Mouse (Mus musculus): ENCODE measurements at regions not wholly inside any gene's neighbourhood (a gene's known extent, or its start where the extent isn't known, plus 50 kb on each side); places are given as distances from the start of the nearest gene placed in this dataset.

DNA sequence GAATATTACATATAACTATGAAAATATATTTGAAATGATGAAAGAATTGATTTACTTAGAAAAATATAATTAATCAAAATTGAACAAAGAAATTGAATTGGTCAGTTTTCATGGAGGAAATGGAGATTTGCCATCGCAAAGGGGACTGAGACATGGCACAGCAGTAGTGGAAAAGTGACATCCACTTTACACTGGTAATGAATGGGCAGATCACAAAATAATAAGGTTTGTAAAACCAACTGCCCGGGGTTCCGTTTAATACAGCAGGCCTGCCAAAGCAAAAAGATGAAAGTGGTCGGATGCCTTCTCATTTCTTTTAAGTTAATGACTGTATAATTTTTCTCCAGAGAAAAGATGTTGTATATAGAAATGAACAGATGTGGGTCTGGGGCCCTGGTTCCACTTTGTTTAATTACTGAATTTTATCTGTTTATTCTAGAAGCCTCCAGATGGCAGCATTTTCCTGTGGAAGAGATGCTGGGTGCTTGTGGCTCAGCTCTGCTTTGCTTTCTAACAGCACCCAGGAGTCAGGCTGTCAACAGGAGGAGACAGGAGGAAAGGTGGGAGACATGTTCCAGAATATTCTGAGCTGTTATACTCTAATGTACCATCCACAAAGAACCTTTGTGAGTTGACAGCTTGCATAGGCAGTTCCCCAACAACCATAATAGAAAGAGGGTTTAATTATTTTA is 75.6 kb upstream of the Fbxl17 start:
- Histone ChIP-seq H3K4me3 (ENCODE audit: insufficient read depth, poor library complexity, severe bottlenecking) (no peak overlapping the region), H3K79me3 (ENCODE audit: low read depth) (no peaks in the 10 kb centered on the region), H3K79me2 (ENCODE audit: control insufficient read depth, insufficient read depth) (no peaks in the 10 kb centered on the region), H3K36me3 (ENCODE audit: control insufficient read depth, insufficient read depth) (no peaks in the 10 kb centered on the region), H3K27me3 (ENCODE audit: control insufficient read depth, insufficient read depth, insufficient read length) (no peaks in the 10 kb centered on the region), H3ac (ENCODE audit: control insufficient read depth, insufficient read length, low read depth) (no peak overlapping the region)
- TF ChIP-seq CEBPB (IDR thresholded peaks at IDR 0.05; ENCODE audit: low read depth) (no peak), FOSL1 (IDR thresholded peaks at IDR 0.05; ENCODE audit: insufficient read depth, low read length, poor library complexity, severe bottlenecking) (no peak), MAX (IDR thresholded peaks at IDR 0.05) (no peak), MYOG (IDR thresholded peaks at IDR 0.05; ENCODE audit: control insufficient read depth, extremely low read depth, insufficient read length) (no peak), USF1 (IDR thresholded peaks at IDR 0.05; ENCODE audit: low read depth) (no peak), CTCF (IDR thresholded peaks at IDR 0.05; ENCODE audit: control insufficient read depth, insufficient read depth, insufficient read length) (no peak), MYOD1 (IDR thresholded peaks at IDR 0.05; ENCODE audit: control insufficient read depth, insufficient read length, low read depth) (no peak)

DNA sequence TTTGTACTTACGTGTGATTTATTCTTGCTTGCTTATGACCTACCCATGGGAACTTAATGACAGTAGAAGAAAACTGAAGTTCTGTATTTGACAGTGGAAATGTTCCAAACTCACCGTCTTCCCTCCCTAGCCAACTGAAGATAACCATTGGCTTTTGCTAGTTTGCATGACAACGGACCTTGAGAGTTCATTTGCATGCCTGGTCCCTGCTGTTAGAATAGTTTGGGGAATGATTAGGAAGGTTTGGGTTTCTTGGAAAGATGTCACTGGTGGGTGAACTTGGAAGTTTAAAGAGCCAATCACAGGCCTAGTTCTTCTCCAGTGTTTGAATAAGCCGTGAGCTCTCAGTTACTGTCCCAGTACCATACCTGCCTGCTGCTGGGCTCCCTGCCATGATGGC is 83.1 kb upstream of the Fbxl17 start:
- Histone ChIP-seq H3K36me3 (ENCODE audit: control insufficient read depth, insufficient read depth) (no peaks in the 10 kb centered on the region), H3K79me2 (ENCODE audit: control insufficient read depth, insufficient read depth) (no peaks in the 10 kb centered on the region), H3ac (ENCODE audit: control insufficient read depth, insufficient read length, low read depth) (no peak overlapping the region), H3K79me3 (ENCODE audit: low read depth) (no peaks in the 10 kb centered on the region), H3K27me3 (ENCODE audit: control insufficient read depth, insufficient read depth, insufficient read length) (no peaks in the 10 kb centered on the region), H3K4me3 (ENCODE audit: insufficient read depth, poor library complexity, severe bottlenecking) (no peak overlapping the region)
- TF ChIP-seq CTCF (IDR thresholded peaks at IDR 0.05; ENCODE audit: control insufficient read depth, insufficient read depth, insufficient read length) (no peak), MYOG (IDR thresholded peaks at IDR 0.05; ENCODE audit: control insufficient read depth, extremely low read depth, insufficient read length) (no peak), USF1 (IDR thresholded peaks at IDR 0.05; ENCODE audit: low read depth) (no peak), MYOD1 (IDR thresholded peaks at IDR 0.05; ENCODE audit: control insufficient read depth, insufficient read length, low read depth) (no peak), FOSL1 (IDR thresholded peaks at IDR 0.05; ENCODE audit: insufficient read depth, low read length, poor library complexity, severe bottlenecking) (no peak), MAX (IDR thresholded peaks at IDR 0.05) (no peak), CEBPB (IDR thresholded peaks at IDR 0.05; ENCODE audit: low read depth) (no peak)

- H3ac ChIP-seq (ENCODE audit: control insufficient read depth, insufficient read length, low read depth), result no peak overlapping the region
- H3K79me3 ChIP-seq (ENCODE audit: low read depth), result no peaks in the 10 kb centered on the region
- H3K36me3 ChIP-seq (ENCODE audit: control insufficient read depth, insufficient read depth), result no peaks in the 10 kb centered on the region
- TF ChIP-seq MYOD1 (IDR thresholded peaks at IDR 0.05; ENCODE audit: control insufficient read depth, insufficient read length, low read depth) (no peak), MYOG (IDR thresholded peaks at IDR 0.05; ENCODE audit: control insufficient read depth, extremely low read depth, insufficient read length) (no peak), CEBPB (IDR thresholded peaks at IDR 0.05; ENCODE audit: low read depth) (no peak), FOSL1 (IDR thresholded peaks at IDR 0.05; ENCODE audit: insufficient read depth, low read length, poor library complexity, severe bottlenecking) (no peak), USF1 (IDR thresholded peaks at IDR 0.05; ENCODE audit: low read depth) (no peak), CTCF (IDR thresholded peaks at IDR 0.05; ENCODE audit: control insufficient read depth, insufficient read depth, insufficient read length) (no peak), MAX (IDR thresholded peaks at IDR 0.05) (no peak)
- H3K79me2 ChIP-seq (ENCODE audit: control insufficient read depth, insufficient read depth), result no peaks in the 10 kb centered on the region
- no peak overlapping the region for H3K4me3 ChIP-seq (ENCODE audit: insufficient read depth, poor library complexity, severe bottlenecking)
- no peaks in the 10 kb centered on the region for H3K27me3 ChIP-seq (ENCODE audit: control insufficient read depth, insufficient read depth, insufficient read length)
Measured at GRCm38 (mm10) chr17:63607021-63607751, 107.4 kb upstream of the Fbxl17 start.

- no peak overlapping the region for H3ac ChIP-seq (ENCODE audit: control insufficient read depth, insufficient read length, low read depth)
- H3K79me2 ChIP-seq (ENCODE audit: control insufficient read depth, insufficient read depth), result no peaks in the 10 kb centered on the region
- no peaks in the 10 kb centered on the region for H3K27me3 ChIP-seq (ENCODE audit: control insufficient read depth, insufficient read depth, insufficient read length)
- TF ChIP-seq CTCF (IDR thresholded peaks at IDR 0.05; ENCODE audit: control insufficient read depth, insufficient read depth, insufficient read length) (no peak), MYOD1 (IDR thresholded peaks at IDR 0.05; ENCODE audit: control insufficient read depth, insufficient read length, low read depth) (no peak), USF1 (IDR thresholded peaks at IDR 0.05; ENCODE audit: low read depth) (peak; percentile 5)
- H3K79me3 ChIP-seq (ENCODE audit: low read depth), result no peaks in the 10 kb centered on the region
- H3K4me3 ChIP-seq (ENCODE audit: insufficient read depth, poor library complexity, severe bottlenecking), result no peak overlapping the region
- no peaks in the 10 kb centered on the region for H3K36me3 ChIP-seq (ENCODE audit: control insufficient read depth, insufficient read depth)
Measured at GRCm38 (mm10) chr17:63622726-63623125, 122.9 kb upstream of the Fbxl17 start.

DNA sequence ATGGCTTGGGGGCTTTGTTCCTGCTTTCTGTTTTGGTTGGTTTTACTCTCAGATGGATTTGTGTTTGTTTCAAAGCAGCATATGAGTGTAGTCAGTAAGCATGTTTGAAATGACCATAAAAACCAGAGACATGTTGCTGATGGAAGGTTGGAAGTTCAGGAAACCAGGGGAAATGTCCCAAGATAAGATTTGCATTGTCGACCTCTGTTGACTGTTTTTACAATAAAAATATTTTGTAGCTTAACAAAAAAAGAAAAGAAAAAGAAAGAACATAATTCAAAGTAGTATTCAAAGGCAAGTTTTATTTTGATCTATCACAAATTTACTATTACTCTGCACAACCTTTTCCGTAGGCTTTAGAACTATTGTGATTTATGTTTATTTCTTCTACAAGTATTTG is 137.8 kb upstream of the Fbxl17 start:
- TF ChIP-seq FOSL1 (IDR thresholded peaks at IDR 0.05; ENCODE audit: insufficient read depth, low read length, poor library complexity, severe bottlenecking) (no peak), CEBPB (IDR thresholded peaks at IDR 0.05; ENCODE audit: low read depth) (no peak), USF1 (IDR thresholded peaks at IDR 0.05; ENCODE audit: low read depth) (no peak), MYOD1 (IDR thresholded peaks at IDR 0.05; ENCODE audit: control insufficient read depth, insufficient read length, low read depth) (no peak), CTCF (IDR thresholded peaks at IDR 0.05; ENCODE audit: control insufficient read depth, insufficient read depth, insufficient read length) (no peak), MAX (IDR thresholded peaks at IDR 0.05) (no peak), MYOG (IDR thresholded peaks at IDR 0.05; ENCODE audit: control insufficient read depth, extremely low read depth, insufficient read length) (no peak)
- Histone ChIP-seq H3K27me3 (ENCODE audit: control insufficient read depth, insufficient read depth, insufficient read length) (no peaks in the 10 kb centered on the region), H3K4me3 (ENCODE audit: insufficient read depth, poor library complexity, severe bottlenecking) (no peak overlapping the region), H3K36me3 (ENCODE audit: control insufficient read depth, insufficient read depth) (no peaks in the 10 kb centered on the region), H3K79me2 (ENCODE audit: control insufficient read depth, insufficient read depth) (no peaks in the 10 kb centered on the region), H3K79me3 (ENCODE audit: low read depth) (no peaks in the 10 kb centered on the region), H3ac (ENCODE audit: control insufficient read depth, insufficient read length, low read depth) (no peak overlapping the region)
